Mouse (Mus musculus) kidney, postnatal 0 days (tissue): Measurements from ENCODE around the gene Ttll10. TPM values are rescaled to one million over a fixed set of nuclear protein-coding genes. Genes with fewer than 3 reads are reported as not detected.

Experiments
- ATAC-seq: fragments of 200-750 bp; cut with Nextera tagmentation; replicated peaks from 2 replicates; pipeline ENCODE4 v1.8.0; 2017; ENCODE audit warnings: low read depth, moderate number of reproducible peaks, moderate TSS enrichment, moderate library complexity; ENCODE audit not compliant: low FRiP score
- DNase-seq: peaks from one replicate; pipeline ENCODE4 v3.0.0-alpha.2; 2016; ENCODE audit warnings: low spot score
- H3K27ac ChIP-seq: fragments of 300-500 bp; sonication (generic); 2 replicates; pipeline ENCODE4 v1.5.1; 2014; ENCODE audit warnings: mild to moderate bottlenecking
- H3K27me3 ChIP-seq: fragments of 300-500 bp; sonication (generic); 2 replicates; pipeline ENCODE4 v1.6.1; 2014; ENCODE audit warnings: low read length, mixed read lengths; ENCODE audit not compliant: insufficient read depth
- H3K36me3 ChIP-seq: fragments of 300-500 bp; sonication (generic); 2 replicates; pipeline ENCODE4 v1.6.1; 2014; ENCODE audit warnings: low read length, mixed read lengths; ENCODE audit not compliant: insufficient read depth
- H3K4me1 ChIP-seq: fragments of 300-500 bp; sonication (generic); replicated peaks from 2 replicates; pipeline ENCODE4 v1.6.1; 2014; ENCODE audit warnings: antibody characterized with exemption, low read length, mixed read lengths; ENCODE audit not compliant: insufficient read depth
- H3K4me2 ChIP-seq: fragments of 300-500 bp; sonication (generic); 2 replicates; pipeline ENCODE4 v1.6.1; 2014; ENCODE audit warnings: mild to moderate bottlenecking, low read length, moderate library complexity, mixed read lengths
- H3K4me3 ChIP-seq: fragments of 300-500 bp; sonication (generic); replicated peaks from 2 replicates; pipeline ENCODE4 v1.5.1; 2014; ENCODE audit warnings: low read depth, low read length
- H3K9ac ChIP-seq: fragments of 300-500 bp; sonication (generic); 2 replicates; pipeline ENCODE4 v1.6.1; 2014; ENCODE audit warnings: low read depth, low read length
- H3K9me3 ChIP-seq: fragments of 300-500 bp; sonication (generic); replicated peaks from 2 replicates; pipeline ENCODE4 v1.6.1; 2016; ENCODE audit warnings: low read length, inconsistent platforms, mixed read lengths
- CTCF ChIP-seq: IDR thresholded peaks from 2 replicates; pipeline ENCODE4 v1.5.1; 2016; ENCODE audit warnings: antibody characterized with exemption, low read depth, mild to moderate bottlenecking, moderate library complexity
- WGBS: fragments of 180-500 bp; shearing (Covaris S2); extraction: QIAGEN DNeasy Blood & Tissue Kit; methylation state at CpG from one replicate; pipeline ENCODE4 v1.1.7; 2014; 5-methylcytosine and 5-hydroxymethylcytosine counted together
- polyA plus RNA-seq: library from polyadenylated mRNA; unstranded; fragments of >200 nt; fragmentation: Nextera tagmentation; extraction: Ambion mirVana; gene quantifications from 2 replicates; pipeline ENCODE4 v1.2.1, GENCODE M21; 2015

The Ttll10 gene
- polyA plus RNA-seq, 1 experiment from 2014 or later: 5.6 TPM

- Histone ChIP-seq H3K4me2 (no peak overlapping the region), H3K36me3 (0 out of 2 replicates have a peak, but pooled peaks cover 3% of the 10 kb centered on the region), H3K9ac (no peak overlapping the region), H3K4me1 (peaks cover 7% of the 10 kb centered on the region; the same call in 1 of the 2 replicates), H3K27ac (no peak overlapping the region), H3K4me3 (no peak overlapping the region), H3K27me3 (no peaks in the 10 kb centered on the region), H3K9me3 (no peaks in the 10 kb centered on the region)
- no peak for ATAC-seq
- DNase-seq: no peak
- 90% methylated on average over 7 of the region's 7 CpGs for WGBS
- TF ChIP-seq CTCF: no peak
Observed at GRCm38 (mm10) chr4:156024184-156024583, 35.0 kb downstream of the Ttll10 start.

- Histone ChIP-seq H3K4me3 (no peak overlapping the region), H3K27ac (no peak overlapping the region), H3K9ac (no peak overlapping the region), H3K4me1 (peaks cover 7% of the 10 kb centered on the region; the same call in 1 of the 2 replicates), H3K9me3 (no peaks in the 10 kb centered on the region), H3K27me3 (no peaks in the 10 kb centered on the region), H3K36me3 (0 out of 2 replicates have a peak, but pooled peaks cover 3% of the 10 kb centered on the region), H3K4me2 (no peak overlapping the region)
- TF ChIP-seq CTCF: no peak
- 81% methylated on average over 9 of the region's 9 CpGs for WGBS
- no peak for ATAC-seq
- no peak for DNase-seq
Observed at GRCm38 (mm10) chr4:156023520-156023919, 35.7 kb downstream of the Ttll10 start.

DNA sequence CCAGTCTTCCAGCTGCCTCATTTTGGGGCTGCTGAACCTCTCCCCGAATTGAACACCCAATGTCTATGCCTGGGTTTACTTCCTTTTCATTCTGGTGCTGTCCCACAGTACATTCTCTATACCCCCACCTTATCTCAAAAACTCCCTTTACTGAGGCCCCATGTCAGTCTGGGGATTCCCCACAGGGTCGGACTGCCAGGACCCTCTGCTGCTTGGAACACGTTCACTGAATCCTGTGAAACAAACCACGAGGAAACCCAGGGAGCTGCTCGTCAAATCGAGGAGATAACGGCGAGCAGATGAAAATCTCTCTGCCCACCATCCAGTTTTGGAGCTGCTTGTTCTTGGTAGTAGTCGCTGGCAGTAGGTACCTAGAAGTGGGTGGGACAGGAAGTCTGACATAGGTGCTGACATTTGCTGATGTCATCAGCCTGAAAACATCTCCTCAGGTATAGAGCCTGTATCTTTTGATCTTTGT, 37.2 kb downstream of the Ttll10 start:
- DNase-seq: no peak
- WGBS: 73% methylated on average over 9 of the region's 9 CpGs
- Histone ChIP-seq H3K27ac (no peak overlapping the region), H3K4me2 (no peak overlapping the region), H3K4me1 (peaks cover 7% of the 10 kb centered on the region; the same call in 1 of the 2 replicates), H3K4me3 (no peak overlapping the region), H3K9ac (no peak overlapping the region), H3K9me3 (no peaks in the 10 kb centered on the region), H3K36me3 (no peaks in the 10 kb centered on the region), H3K27me3 (no peaks in the 10 kb centered on the region)
- no peak for ATAC-seq
- TF ChIP-seq CTCF: no peak

- TF ChIP-seq CTCF: no peak
- WGBS: 68% methylated on average over 3 of the region's 3 CpGs
Observed at GRCm38 (mm10) chr4:156021381-156021780, 37.8 kb downstream of the Ttll10 start.

DNA sequence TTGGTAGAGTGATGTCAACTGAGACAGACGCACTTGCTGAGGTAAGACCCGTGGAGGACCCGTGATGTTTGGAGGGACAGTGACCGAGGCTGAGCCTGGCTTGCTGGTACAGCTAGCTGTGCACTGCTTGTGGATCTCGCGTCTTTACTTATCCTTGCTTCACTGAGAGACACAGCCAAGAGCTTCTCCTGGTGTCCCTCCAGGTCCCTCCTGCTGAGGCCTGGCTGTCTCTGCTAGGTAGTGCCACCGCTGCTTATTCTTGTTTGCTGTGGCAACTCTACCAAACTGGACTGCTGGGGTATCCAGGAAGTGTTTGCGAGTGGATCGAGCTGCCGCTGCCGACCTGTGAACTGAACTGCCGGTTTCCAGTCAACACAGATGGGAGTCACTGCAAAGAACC, 39.4 kb downstream of the Ttll10 start:
- no peak for DNase-seq
- Histone ChIP-seq H3K36me3 (0 out of 2 replicates have a peak, but pooled peaks cover 4% of the 10 kb centered on the region), H3K9ac (no peak overlapping the region), H3K27ac (no peak overlapping the region), H3K27me3 (no peaks in the 10 kb centered on the region), H3K4me3 (no peak overlapping the region), H3K4me2 (no peak overlapping the region), H3K9me3 (no peaks in the 10 kb centered on the region), H3K4me1 (no peaks in the 10 kb centered on the region)
- no peak for ATAC-seq
- TF ChIP-seq CTCF: no peak
- WGBS: 89% methylated on average over 12 of the region's 12 CpGs

More at GRCm38 (mm10) chr4:156021381-156021780, 37.8 kb downstream of the Ttll10 start:
- Histone ChIP-seq H3K27me3 (no peaks in the 10 kb centered on the region), H3K4me2 (no peak overlapping the region), H3K4me3 (no peak overlapping the region), H3K27ac (no peak overlapping the region), H3K9me3 (no peaks in the 10 kb centered on the region), H3K4me1 (peaks cover 7% of the 10 kb centered on the region; the same call in 1 of the 2 replicates), H3K9ac (no peak overlapping the region), H3K36me3 (no peaks in the 10 kb centered on the region)
- no peak for DNase-seq
- no peak for ATAC-seq

GRCm38 (mm10) chr4:156014436-156014835, 44.8 kb downstream of the Ttll10 start:
- ATAC-seq (no peak), DNase-seq (no peak)
- Histone ChIP-seq H3K27me3 (no peaks in the 10 kb centered on the region), H3K4me1 (no peaks in the 10 kb centered on the region), H3K36me3 (peaks cover 37% of the 10 kb centered on the region), H3K4me3 (no peak overlapping the region), H3K9ac (no peak overlapping the region), H3K9me3 (no peaks in the 10 kb centered on the region), H3K27ac (no peak overlapping the region), H3K4me2 (no peak overlapping the region)
- WGBS: 79% methylated on average over 2 of the region's 2 CpGs
- TF ChIP-seq CTCF: no peak

DNA sequence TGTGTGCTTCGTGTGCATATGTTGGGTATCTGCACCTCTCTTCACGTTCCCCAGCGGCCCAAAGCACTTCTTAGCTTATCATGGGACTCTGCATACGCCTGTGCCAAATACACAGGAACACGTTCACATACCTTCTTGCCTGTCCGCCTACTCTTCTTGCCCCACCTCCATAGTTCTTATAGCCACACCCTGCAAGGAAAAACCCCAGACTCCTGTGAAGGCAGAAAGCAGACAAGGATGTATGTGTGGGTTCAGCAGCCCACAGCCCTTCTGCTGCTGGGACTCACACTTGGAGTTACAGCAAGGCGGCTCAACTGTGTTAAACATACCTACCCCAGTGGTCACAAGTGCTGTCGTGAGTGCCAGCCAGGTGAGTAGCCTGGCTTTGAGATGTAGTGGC, 45.6 kb downstream of the Ttll10 start, which contains the start of gene Tnfrsf4:
Gene Tnfrsf4 (plus strand): TSS at position 207 of the 400 bp plus-strand sequence.
- Histone ChIP-seq H3K36me3 (peaks cover 45% of the 10 kb centered on the region), H3K9me3 (no peaks in the 10 kb centered on the region), H3K27ac (no peak within 1 kb of the TSS), H3K4me3 (no peak within 1 kb of the TSS), H3K4me1 (no peaks in the 10 kb centered on the region), H3K4me2 (no peak within 1 kb of the TSS), H3K9ac (no peak within 1 kb of the TSS), H3K27me3 (no peaks in the 10 kb centered on the region)
- ATAC-seq (no peak), DNase-seq (no peak)
- no peak for TF ChIP-seq CTCF
- WGBS: 82% methylated on average over 8 of the region's 8 CpGs
